Mouse (Mus musculus): ENCODE measurements around the gene Irak2.

GRCm38 (mm10) chr6:113728181-113728580 lies 89.9 kb downstream of the Irak2 start:
- TF ChIP-seq POLR2A (IDR thresholded peaks at IDR 0.05; ENCODE audit: insufficient read depth, low read depth, low read length) (no peak), CTCF (IDR thresholded peaks at IDR 0.05; ENCODE audit: insufficient read depth, low read depth, low read length) (no peak)

Data from olfactory bulb, adult 2 months (tissue).